Mouse (Mus musculus) brain, embryonic 14.5 days (tissue): ENCODE results near the gene Fam19a1.

ENCODE experiments used
- CTCF ChIP-seq: fragments of 200-500 bp; IDR thresholded peaks from 2 replicates; pipeline ENCODE4 v1.5.1; 2012; ENCODE audit warnings: inconsistent platforms, mild to moderate bottlenecking, moderate library complexity, borderline replicate concordance; ENCODE audit not compliant: insufficient read depth, insufficient read length; ENCODE audit errors: extremely low read depth
- POLR2A ChIP-seq: fragments of 200-500 bp; IDR thresholded peaks from 2 replicates; pipeline ENCODE4 v1.6.1; 2012; ENCODE audit warnings: mild to moderate bottlenecking, inconsistent platforms, borderline replicate concordance; ENCODE audit not compliant: poor library complexity, insufficient read depth, insufficient read length, severe bottlenecking; ENCODE audit errors: extremely low read depth

DNA sequence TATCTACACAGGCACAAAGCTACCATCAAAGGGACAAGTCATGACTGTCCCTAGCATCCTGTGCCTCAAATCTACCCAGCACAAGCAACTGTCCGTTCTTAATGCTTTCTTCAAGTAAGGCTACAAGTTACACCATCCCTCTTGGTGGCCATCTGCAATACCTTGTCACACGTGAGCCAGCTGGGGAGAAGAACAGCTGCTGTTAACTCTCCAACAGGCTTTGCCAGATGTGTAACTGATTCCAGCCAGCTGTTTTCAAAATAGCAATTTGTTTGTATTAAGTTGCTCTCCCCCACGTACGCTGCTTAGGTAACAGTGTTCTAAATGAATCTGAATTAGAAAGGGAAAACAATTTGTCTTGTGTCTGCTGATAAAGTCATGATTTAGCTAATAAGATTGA is 467.8 kb downstream of the Fam19a1 start:
- TF ChIP-seq POLR2A (no peak), CTCF (no peak)
